Mouse (Mus musculus) ES-CJ7 (cell line): ENCODE measurements at regions not wholly inside any gene's neighbourhood (a gene's known extent, or its start where the extent isn't known, plus 50 kb on each side); places are given as distances from the start of the nearest gene placed in this dataset.
A peak's percentile ranks its signal among the peaks of the same experiment; 100 is the strongest.
"Not testable (repeated sequence)": the region's sequence is repeated elsewhere in the genome, so short reads cannot be mapped to it uniquely, and the experiment has no call there.

Experiments used
- DNase-seq: peaks from one replicate; pipeline ENCODE4 v3.0.0; 2011; ENCODE audit warnings: low read depth, low spot score

- peak; percentile 38 for DNase-seq
Observed at GRCm38 (mm10) chr15:37101419-37101818, 93.8 kb upstream of the Zfp706 start.

GRCm38 (mm10) chr15:37100767-37101288 lies 93.3 kb upstream of the Zfp706 start:
- no peak for DNase-seq

- DNase-seq, result peak; percentile 84
Observed at GRCm38 (mm10) chr15:37099927-37100766, 92.6 kb upstream of the Zfp706 start.

- DNase-seq, result no peak
Observed at GRCm38 (mm10) chr15:37099176-37099575, 91.6 kb upstream of the Zfp706 start.

- peak; percentile 37 for DNase-seq
Observed at GRCm38 (mm10) chr15:37097426-37097825, 89.9 kb upstream of the Zfp706 start.

- not testable (repeated sequence) for DNase-seq
Observed at GRCm38 (mm10) chr15:37091171-37091570, 83.6 kb upstream of the Zfp706 start.

- peak; percentile 62 for DNase-seq
Observed at GRCm38 (mm10) chr15:37083726-37084125, 76.2 kb upstream of the Zfp706 start.

GRCm38 (mm10) chr15:37081836-37082235 lies 74.3 kb upstream of the Zfp706 start:
- peak; percentile 93 for DNase-seq

GRCm38 (mm10) chr15:37080931-37081330 lies 73.4 kb upstream of the Zfp706 start:
- DNase-seq, result peak; percentile 72

GRCm38 (mm10) chr15:37080395-37080794 lies 72.8 kb upstream of the Zfp706 start:
- peak; percentile 67 for DNase-seq

- not testable (repeated sequence) for DNase-seq
Observed at GRCm38 (mm10) chr15:37074207-37074606, 66.6 kb upstream of the Zfp706 start.

- DNase-seq, result peak; percentile 48
Observed at GRCm38 (mm10) chr15:37072202-37072862, 64.8 kb upstream of the Zfp706 start.

GRCm38 (mm10) chr15:37070188-37070587 lies 62.6 kb upstream of the Zfp706 start:
- DNase-seq, result peak; percentile 55

GRCm38 (mm10) chr15:37067326-37067725 lies 59.8 kb upstream of the Zfp706 start:
- no peak for DNase-seq

- DNase-seq, result no peak
Observed at GRCm38 (mm10) chr15:37065926-37066550, 58.5 kb upstream of the Zfp706 start.

GRCm38 (mm10) chr15:37065408-37065807 lies 57.8 kb upstream of the Zfp706 start:
- DNase-seq, result no peak

- DNase-seq, result no peak
Observed at GRCm38 (mm10) chr15:37063781-37064383, 56.3 kb upstream of the Zfp706 start.

GRCm38 (mm10) chr15:37062585-37062984 lies 55.0 kb upstream of the Zfp706 start:
- no peak for DNase-seq

GRCm38 (mm10) chr15:37061501-37061900 lies 53.9 kb upstream of the Zfp706 start:
- peak; percentile 72 for DNase-seq

- no peak for DNase-seq
Observed at GRCm38 (mm10) chr15:37060831-37061230, 53.3 kb upstream of the Zfp706 start.
